Mouse (Mus musculus) spleen, adult 2 months (tissue): ENCODE data around the gene Abcf1. TPM values are rescaled to one million over a fixed set of nuclear protein-coding genes. Genes with fewer than 3 reads are reported as not detected.
A peak's percentile ranks its signal among the peaks of the same experiment; 100 is the strongest.
"Not testable (repeated sequence)": the region's sequence is repeated elsewhere in the genome, so short reads cannot be mapped to it uniquely, and the experiment has no call there.

Source experiments
- DNase-seq, 2 experiments: peaks; one replicate each; pipeline versions ENCODE4 v3.0.0 to v3.0.0-alpha.2; 2012 to 2021; ENCODE audit warnings: low spot score in 2 of 2, low read depth in 1 of 2
- H3K27ac ChIP-seq: fragments of 200-500 bp; 2 replicates; pipeline ENCODE4 v1.5.1; 2012; ENCODE audit warnings: low read length, inconsistent platforms; ENCODE audit not compliant: insufficient read depth
- H3K27me3 ChIP-seq: fragments of 200-500 bp; 2 replicates; pipeline ENCODE4 v1.6.1; 2012; ENCODE audit warnings: mild to moderate bottlenecking, moderate library complexity, low read length, inconsistent platforms; ENCODE audit not compliant: control insufficient read depth, insufficient read depth
- H3K36me3 ChIP-seq: fragments of 200-500 bp; 2 replicates; pipeline ENCODE4 v1.6.1; 2012; ENCODE audit warnings: mild to moderate bottlenecking, low read length, inconsistent platforms; ENCODE audit not compliant: control insufficient read depth, insufficient read depth
- H3K4me1 ChIP-seq: fragments of 200-500 bp; 2 replicates; pipeline ENCODE4 v1.6.1; 2011; ENCODE audit warnings: inconsistent platforms; ENCODE audit not compliant: control insufficient read depth, insufficient read depth, insufficient read length
- H3K4me3 ChIP-seq: fragments of 200-500 bp; 2 replicates; pipeline ENCODE4 v1.5.1; 2011; ENCODE audit warnings: mild to moderate bottlenecking, inconsistent platforms; ENCODE audit not compliant: insufficient read depth, insufficient read length; ENCODE audit errors: extremely low read depth
- CTCF ChIP-seq: fragments of 200-500 bp; IDR thresholded peaks from 2 replicates; pipeline ENCODE4 v1.5.1; 2011; ENCODE audit warnings: mild to moderate bottlenecking, inconsistent platforms; ENCODE audit not compliant: insufficient read depth, insufficient read length, insufficient replicate concordance; ENCODE audit errors: extremely low read depth
- POLR2A ChIP-seq: fragments of 200-500 bp; IDR thresholded peaks from 2 replicates; pipeline ENCODE4 v1.6.1; 2011; ENCODE audit warnings: low read depth, low read length, inconsistent platforms
- WGBS: fragments of 180-500 bp; shearing (Covaris S2); methylation state at CpG from one replicate; pipeline ENCODE4 v1.1.7; 2018; 5-methylcytosine and 5-hydroxymethylcytosine counted together
- polyA plus RNA-seq: library from polyadenylated mRNA; depleted of rRNA; stranded (reverse); fragments of >200 nt; gene quantifications from 2 replicates; pipeline ENCODE4 v1.2.3, GENCODE M21; 2012

Abcf1 gene
- polyA plus RNA-seq, 1 experiment: 65.1 TPM

DNA sequence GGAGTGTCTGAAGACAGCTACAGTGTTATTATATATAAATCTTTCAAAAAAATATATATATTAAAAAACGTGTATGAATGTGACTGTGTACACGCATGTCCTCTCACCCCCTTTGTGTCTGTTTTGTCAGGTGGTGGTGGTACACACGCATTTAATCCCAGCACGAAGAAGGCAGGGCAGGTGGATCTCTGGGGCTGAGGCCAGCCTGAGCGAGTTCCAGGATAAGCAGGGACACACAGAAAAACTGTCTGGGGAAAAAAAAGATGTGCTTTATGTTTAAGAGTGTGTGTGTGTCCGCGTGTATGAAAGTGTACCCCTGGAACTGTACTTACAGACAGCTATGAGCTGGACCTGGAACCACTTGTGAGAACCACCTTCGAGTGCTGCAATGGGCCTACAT lies 14.9 kb downstream of the Abcf1 start:
- no peak overlapping the region for H3K27ac ChIP-seq
- no peaks in the 10 kb centered on the region for H3K4me1 ChIP-seq
- H3K4me3 ChIP-seq: no peak overlapping the region
- DNase-seq: no peak
- H3K36me3 ChIP-seq: peaks cover 28% of the 10 kb centered on the region
- H3K27me3 ChIP-seq: no peaks in the 10 kb centered on the region
- no peak for TF ChIP-seq POLR2A
- TF ChIP-seq CTCF: no peak
- 82% methylated on average over 8 of the region's 8 CpGs for WGBS

DNA sequence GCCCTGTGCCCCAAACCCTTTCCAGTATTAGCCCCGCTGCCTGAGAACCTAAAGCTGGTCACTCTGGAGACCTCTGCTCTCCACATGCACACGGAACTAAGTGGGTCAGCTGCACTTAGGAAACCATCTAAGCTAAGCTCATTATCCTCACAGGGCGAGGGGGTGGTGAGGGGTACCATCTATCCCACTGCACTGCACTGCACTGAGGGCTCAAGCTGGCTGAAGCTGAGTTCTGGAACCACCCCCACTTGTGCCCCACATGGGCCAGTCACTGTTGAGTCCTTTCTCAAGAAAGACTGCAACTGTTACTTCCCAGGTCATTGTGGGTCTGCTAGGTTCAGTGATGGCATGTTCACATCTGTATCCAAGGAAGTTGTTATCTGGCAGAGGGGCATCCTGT lies 17.0 kb downstream of the Abcf1 start:
- not testable (repeated sequence) for H3K36me3 ChIP-seq, H3K27me3 ChIP-seq, H3K4me3 ChIP-seq, H3K4me1 ChIP-seq, H3K27ac ChIP-seq, DNase-seq
- WGBS: 78% methylated on average over 3 of the region's 3 CpGs

DNA sequence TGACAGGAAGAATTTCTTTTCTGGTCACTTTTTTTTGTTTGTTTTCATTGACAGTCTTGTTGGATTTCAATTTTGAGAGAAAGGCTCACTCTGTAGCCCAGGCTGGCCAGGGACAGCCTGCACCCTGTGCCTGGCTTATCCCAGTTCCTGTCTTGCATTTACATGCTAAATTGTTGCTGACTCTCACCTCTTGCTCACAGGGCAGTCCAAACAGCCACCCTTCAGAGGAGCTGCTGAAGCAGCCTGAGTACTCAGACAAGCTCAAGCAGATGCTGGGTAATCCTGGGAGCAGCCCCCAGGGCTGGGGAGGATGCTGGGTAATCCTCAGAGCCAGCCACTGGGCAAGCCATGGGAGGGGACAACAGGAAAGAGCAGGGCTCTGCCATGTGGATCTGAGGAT lies 18.6 kb downstream of the Abcf1 start:
- not testable (repeated sequence) for H3K36me3 ChIP-seq, H3K4me3 ChIP-seq, H3K27me3 ChIP-seq, H3K4me1 ChIP-seq, DNase-seq, H3K27ac ChIP-seq

DNA sequence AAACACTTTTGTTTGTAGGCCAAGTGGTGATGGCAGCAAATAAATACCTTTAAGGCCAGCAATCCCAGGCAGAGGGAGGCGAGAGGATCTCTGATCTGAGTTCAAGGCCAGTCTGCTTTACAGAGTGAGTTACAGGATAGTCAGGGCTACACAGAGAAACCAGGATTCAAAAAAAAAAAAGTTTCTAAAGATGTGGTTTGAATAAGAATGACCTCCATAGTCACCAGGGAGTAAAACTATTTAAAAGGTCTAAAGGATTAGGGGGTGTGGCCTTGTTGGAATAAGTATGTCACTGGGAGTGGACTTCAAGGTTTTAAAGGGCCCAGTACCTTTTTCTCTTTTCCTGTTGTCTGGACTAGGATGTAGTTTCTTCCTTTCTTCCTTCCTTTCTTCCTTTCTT lies 29.6 kb downstream of the Abcf1 start:
- Histone ChIP-seq H3K4me1 (no peaks in the 10 kb centered on the region), H3K36me3 (no peaks in the 10 kb centered on the region), H3K27ac (no peak overlapping the region), H3K4me3 (no peak overlapping the region), H3K27me3 (no peaks in the 10 kb centered on the region)
- WGBS: 91% methylated on average over 1 of the region's 1 CpGs
- TF ChIP-seq POLR2A: no peak
- TF ChIP-seq CTCF: no peak
- DNase-seq: no peak

DNA sequence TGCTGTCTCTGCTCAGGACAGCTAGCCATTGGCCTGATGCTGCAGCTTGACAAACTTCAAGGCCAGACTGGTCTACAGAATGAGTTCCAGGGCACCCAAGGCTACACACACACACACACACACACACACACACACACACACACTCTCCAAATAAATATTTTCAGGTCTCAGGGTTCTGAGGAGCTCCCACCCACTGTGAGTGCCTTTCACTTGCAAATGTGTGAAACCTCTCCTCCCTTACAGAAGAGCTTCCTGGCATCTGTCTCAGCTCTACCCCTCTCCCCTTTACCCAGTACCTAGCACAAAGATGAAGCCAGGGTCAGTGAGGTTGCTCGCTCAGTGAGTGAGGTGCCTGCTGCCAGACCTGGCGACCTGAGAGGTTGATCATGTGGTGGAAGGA lies 30.5 kb downstream of the Abcf1 start:
- no peaks in the 10 kb centered on the region for H3K4me1 ChIP-seq
- H3K36me3 ChIP-seq: no peaks in the 10 kb centered on the region
- H3K4me3 ChIP-seq: no peak overlapping the region
- WGBS: 72% methylated on average over 2 of the region's 2 CpGs
- TF ChIP-seq POLR2A: no peak
- TF ChIP-seq CTCF: no peak
- no peak for DNase-seq
- no peak overlapping the region for H3K27ac ChIP-seq
- H3K27me3 ChIP-seq: no peaks in the 10 kb centered on the region

DNA sequence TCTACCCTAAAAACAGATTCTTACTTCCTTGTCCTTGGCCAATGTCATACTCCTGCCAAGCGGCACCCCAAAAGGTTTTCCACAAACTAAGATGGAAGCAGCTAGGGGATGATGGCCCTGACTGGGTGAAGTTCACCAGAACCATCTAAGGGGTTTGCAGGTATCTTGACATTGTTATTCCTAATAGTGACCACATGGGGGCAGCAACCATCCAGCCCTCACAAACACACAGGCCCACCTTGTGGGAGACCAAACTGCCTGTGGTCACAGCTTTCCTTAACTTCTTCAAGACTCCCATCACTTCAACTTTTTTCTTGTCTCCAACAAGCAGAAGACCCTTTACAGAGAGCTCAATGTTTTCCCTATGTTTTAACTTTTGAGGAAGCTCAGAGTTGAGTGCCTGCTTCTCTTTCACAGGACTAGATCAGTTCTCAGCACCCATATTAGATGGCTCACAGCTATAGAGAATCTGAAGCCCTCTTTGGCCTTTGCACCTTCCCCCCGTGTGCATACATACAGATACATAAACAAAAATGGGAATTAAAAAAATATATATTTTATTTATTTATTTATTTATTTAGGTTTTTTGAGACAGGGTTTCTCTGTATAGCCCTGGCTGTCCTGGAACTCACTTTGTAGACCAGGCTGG lies 31.7 kb downstream of the Abcf1 start:
- Histone ChIP-seq H3K4me3 (no peak overlapping the region), H3K36me3 (no peaks in the 10 kb centered on the region), H3K4me1 (no peaks in the 10 kb centered on the region), H3K27me3 (no peaks in the 10 kb centered on the region), H3K27ac (no peak overlapping the region)
- peak; percentile 81; the same call in 1 of the 2 replicates for TF ChIP-seq CTCF
- no peak for TF ChIP-seq POLR2A
- 39% methylated on average over 2 of the region's 2 CpGs for WGBS
- peak; percentile 46 to 50 for DNase-seq

DNA sequence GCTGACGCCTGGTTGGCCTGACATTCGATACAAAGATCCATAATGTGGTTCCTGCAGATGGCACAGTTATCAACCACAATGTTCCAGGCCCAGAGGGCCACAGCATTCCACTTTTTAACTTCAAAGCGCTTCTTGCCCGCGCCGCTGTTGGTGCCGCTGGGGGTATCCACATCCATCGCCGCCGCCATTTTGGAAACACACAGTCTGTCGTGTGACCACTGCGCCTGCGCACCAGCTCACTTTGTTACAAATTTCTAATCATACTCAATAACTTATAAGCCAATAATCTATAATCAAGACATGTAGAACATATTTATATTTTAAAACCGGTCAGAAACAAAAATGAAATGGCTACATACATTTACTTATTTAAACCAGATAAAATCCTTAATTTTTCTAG lies 33.8 kb downstream of the Abcf1 start:
- H3K36me3 ChIP-seq, H3K4me1 ChIP-seq, H3K4me3 ChIP-seq, DNase-seq, H3K27ac ChIP-seq, H3K27me3 ChIP-seq: not testable (repeated sequence)
- 90% methylated on average over 14 of the region's 14 CpGs for WGBS
